Comparison of ENCODE assay signal across 9 mouse cellular contexts in genomic region chr17:28512696-28513095, GRCm38 (mm10). TPM values are rescaled to one million over a fixed set of nuclear protein-coding genes. Genes with fewer than 3 reads are reported as not detected.
DNase-seq lines count a peak whose midpoint lies in the region; ATAC-seq lines count a peak whose summit lies in the region.
"Had no signal": no experiment of that assay in that cellular context is flagged by ENCODE, and none has a peak within 500 bp of the region (broad histone marks: within the 10 kb centered on the region; RNA-seq: fewer than 3 reads in every experiment).

No protein-coding gene starts in this region.

- no peak overlapping the region for H3K27ac ChIP-seq in heart, embryonic 13.5 days (replicated peaks)
- peak overlapping the region; percentile 6 for H3K27ac ChIP-seq in limb, embryonic 13.5 days

- DNase-seq in urinary bladder, postnatal 14 days (ENCODE audit: low spot score), result peak; percentile 81
- DNase-seq in urinary bladder, postnatal 10 days (ENCODE audit: low spot score), result no peak
- peak; percentile 76 for DNase-seq in testis, postnatal 10 days (ENCODE audit: low spot score)
- no peak for DNase-seq in layer of hippocampus, adult 8-10 months (ENCODE audit: low spot score in 2 of 2)
- DNase-seq in T-cell, adult 2 months (ENCODE audit: low spot score), result no peak

- no peak for ATAC-seq in heart, embryonic 13.5 days (ENCODE audit: extremely low read depth, insufficient number of reproducible peaks, low FRiP score, low TSS enrichment)
- ATAC-seq in limb, embryonic 13.5 days (ENCODE audit: low FRiP score, low read depth), result no peak
- no peak for ATAC-seq in CD4-positive, CD25-positive, alpha-beta regulatory T cell, adult 4 months

- peaks cover 37% of the 10 kb centered on the region for H3K4me1 ChIP-seq in heart, embryonic 13.5 days
- peaks cover 33% of the 10 kb centered on the region for H3K4me1 ChIP-seq in limb, embryonic 13.5 days

- peak overlapping the region; percentile 40; the same call in 1 of the 2 replicates for H3K9ac ChIP-seq in heart, embryonic 13.5 days
- H3K9ac ChIP-seq in limb, embryonic 13.5 days, result peak overlapping the region; percentile 39

- H3K4me2 ChIP-seq in heart, embryonic 13.5 days, result no peak overlapping the region
- H3K4me2 ChIP-seq in limb, embryonic 13.5 days (replicated peaks), result no peak overlapping the region

- WGBS in heart, embryonic 13.5 days, result 29% methylated on average over 6 of the region's 6 CpGs
- 33% methylated on average over 6 of the region's 6 CpGs for WGBS in limb, embryonic 13.5 days

- H3K4me3 ChIP-seq in heart, embryonic 13.5 days, result no peak overlapping the region
- H3K4me3 ChIP-seq in limb, embryonic 13.5 days, result no peak overlapping the region

- peaks cover 22% of the 10 kb centered on the region for H3K27me3 ChIP-seq in heart, embryonic 13.5 days (replicated peaks)
- H3K27me3 ChIP-seq in limb, embryonic 13.5 days, result peaks cover 10% of the 10 kb centered on the region; the same call in 1 of the 2 replicates

- H3K9me3 ChIP-seq in heart, embryonic 13.5 days, result no peaks in the 10 kb centered on the region
- H3K9me3 ChIP-seq in limb, embryonic 13.5 days, result no peaks in the 10 kb centered on the region

- H3K36me3 ChIP-seq in heart, embryonic 13.5 days, result no peaks in the 10 kb centered on the region
- H3K36me3 ChIP-seq in limb, embryonic 13.5 days, result no peaks in the 10 kb centered on the region

RNA-seq across cellular contexts. Expression of gene Fkbp5, which starts 4.6 kb away (rescaled TPM):
- 11.8 and 12.1 TPM in 2 replicates for polyA plus RNA-seq in heart, embryonic 13.5 days (2015; fragmentation: Nextera tagmentation; extraction: Ambion mirVana)
- polyA plus RNA-seq in limb, embryonic 13.5 days (2015; fragmentation: Nextera tagmentation; extraction: Ambion mirVana), result 26.2 and 27.3 TPM in 2 replicates
- total RNA-seq in layer of hippocampus, adult 8-10 months (2022), result 10 to 100 TPM; 70.6 to 79.4 (median 72.7) TPM
- 10 to 100 TPM; 17.4 to 17.8 TPM for polyA plus RNA-seq in CD4-positive, CD25-positive, alpha-beta regulatory T cell, adult 4 months (2017; shearing (Covaris generic))

RNA-seq across cellular contexts. Expression of gene Armc12, which starts 17.9 kb away (rescaled TPM):
- polyA plus RNA-seq in heart, embryonic 13.5 days (2015; fragmentation: Nextera tagmentation; extraction: Ambion mirVana), result not detected in 2 replicates
- polyA plus RNA-seq in limb, embryonic 13.5 days (2015; fragmentation: Nextera tagmentation; extraction: Ambion mirVana), result not detected in 2 replicates
- total RNA-seq in layer of hippocampus, adult 8-10 months (2022), result not detected
- polyA plus RNA-seq in CD4-positive, CD25-positive, alpha-beta regulatory T cell, adult 4 months (2017; shearing (Covaris generic)), result not detected
- total RNA-seq: left cerebral cortex, postnatal 10 days had no signal

RNA-seq across cellular contexts. Expression of gene Clpsl2, which starts 36.5 kb away (rescaled TPM):
- not detected in 2 replicates for polyA plus RNA-seq in heart, embryonic 13.5 days (2015; fragmentation: Nextera tagmentation; extraction: Ambion mirVana)
- not detected in 2 replicates for polyA plus RNA-seq in limb, embryonic 13.5 days (2015; fragmentation: Nextera tagmentation; extraction: Ambion mirVana)
- total RNA-seq in layer of hippocampus, adult 8-10 months (2022), result not detected
- polyA plus RNA-seq in CD4-positive, CD25-positive, alpha-beta regulatory T cell, adult 4 months (2017; shearing (Covaris generic)), result not detected
- total RNA-seq: left cerebral cortex, postnatal 10 days had no signal

RNA-seq across cellular contexts. Expression of gene Clps, which starts 47.9 kb away (rescaled TPM):
- polyA plus RNA-seq in heart, embryonic 13.5 days (2015; fragmentation: Nextera tagmentation; extraction: Ambion mirVana), result 0.25 and 2.0 TPM in 2 replicates
- polyA plus RNA-seq in limb, embryonic 13.5 days (2015; fragmentation: Nextera tagmentation; extraction: Ambion mirVana), result 0.60 and 0.91 TPM in 2 replicates
- total RNA-seq in layer of hippocampus, adult 8-10 months (2022), result not detected
- polyA plus RNA-seq in CD4-positive, CD25-positive, alpha-beta regulatory T cell, adult 4 months (2017; shearing (Covaris generic)), result not detected
- total RNA-seq: left cerebral cortex, postnatal 10 days had no signal

Comparison
In these comparisons a context has a peak if more than half of its experiments do, and no peak if none do; other contexts are left out.
1. DNase-seq: peak in urinary bladder, postnatal 14 days (single experiment) and testis, postnatal 10 days (single experiment); none in urinary bladder, postnatal 10 days (single experiment), layer of hippocampus, adult 8-10 months (0 of 2) and T-cell, adult 2 months (single experiment).